Mouse (Mus musculus): ENCODE measurements around the gene Rps6kb2. TPM values are rescaled to one million over a fixed set of nuclear protein-coding genes. Genes with fewer than 3 reads are reported as not detected.

Rps6kb2 gene
- total RNA-seq, 2 experiments from 2014 or later, result 34.0 to 46.8 TPM

DNA sequence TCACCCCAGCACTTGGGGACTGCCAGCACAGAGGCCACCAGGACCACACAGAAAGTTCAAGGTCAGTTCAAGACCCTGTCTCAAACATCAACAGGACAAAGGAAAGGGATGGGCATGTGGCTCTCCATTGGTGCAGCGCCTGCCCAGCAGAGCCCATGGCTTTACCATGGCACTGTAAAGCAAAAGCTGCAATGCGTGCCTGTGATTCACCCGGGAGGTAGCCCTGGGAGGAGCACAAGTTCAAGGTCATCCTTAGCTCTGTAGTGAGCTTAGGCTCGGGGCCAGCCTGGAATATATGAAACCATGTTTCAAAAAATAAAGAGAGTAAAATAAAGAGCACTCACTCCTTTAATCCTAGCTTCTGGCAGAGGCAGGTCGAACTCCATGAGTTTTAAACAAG, 11.3 kb downstream of the Rps6kb2 start:
- Histone ChIP-seq H3K27ac (no peak overlapping the region), H3K4me3 (no peak overlapping the region)
- intact Hi-C loops (cut with DNase I), result no loop called here
- no peak for TF ChIP-seq CTCF (IDR thresholded peaks at IDR 0.05)
- DNase-seq (ENCODE audit: extremely low spot score in 1 of 2, low spot score in 2 of 2), result no peak

DNA sequence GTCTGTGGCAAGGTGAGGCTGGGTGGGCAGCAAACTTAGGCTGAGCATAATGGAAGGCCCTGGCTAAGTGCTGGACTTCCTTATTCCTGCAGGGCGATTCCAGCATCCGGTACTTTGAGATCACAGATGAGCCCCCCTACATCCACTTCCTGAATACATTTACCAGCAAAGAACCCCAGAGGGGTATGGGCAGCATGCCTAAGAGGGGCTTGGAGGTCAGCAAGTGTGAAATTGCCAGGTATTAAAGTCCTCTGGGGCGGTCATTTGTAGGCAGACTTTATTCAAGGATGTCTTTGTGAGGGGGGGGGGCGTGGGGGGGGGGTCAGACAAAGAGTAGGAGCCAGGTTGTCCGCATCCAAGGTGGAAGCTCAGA, 11.7 kb downstream of the Rps6kb2 start:
- no peak for DNase-seq (ENCODE audit: extremely low spot score in 1 of 2, low spot score in 2 of 2)
- TF ChIP-seq CTCF (IDR thresholded peaks at IDR 0.05), result no peak
- no peak overlapping the region for H3K27ac ChIP-seq
- intact Hi-C loops (cut with DNase I), result no loop called here
- H3K4me3 ChIP-seq, result no peak overlapping the region

DNA sequence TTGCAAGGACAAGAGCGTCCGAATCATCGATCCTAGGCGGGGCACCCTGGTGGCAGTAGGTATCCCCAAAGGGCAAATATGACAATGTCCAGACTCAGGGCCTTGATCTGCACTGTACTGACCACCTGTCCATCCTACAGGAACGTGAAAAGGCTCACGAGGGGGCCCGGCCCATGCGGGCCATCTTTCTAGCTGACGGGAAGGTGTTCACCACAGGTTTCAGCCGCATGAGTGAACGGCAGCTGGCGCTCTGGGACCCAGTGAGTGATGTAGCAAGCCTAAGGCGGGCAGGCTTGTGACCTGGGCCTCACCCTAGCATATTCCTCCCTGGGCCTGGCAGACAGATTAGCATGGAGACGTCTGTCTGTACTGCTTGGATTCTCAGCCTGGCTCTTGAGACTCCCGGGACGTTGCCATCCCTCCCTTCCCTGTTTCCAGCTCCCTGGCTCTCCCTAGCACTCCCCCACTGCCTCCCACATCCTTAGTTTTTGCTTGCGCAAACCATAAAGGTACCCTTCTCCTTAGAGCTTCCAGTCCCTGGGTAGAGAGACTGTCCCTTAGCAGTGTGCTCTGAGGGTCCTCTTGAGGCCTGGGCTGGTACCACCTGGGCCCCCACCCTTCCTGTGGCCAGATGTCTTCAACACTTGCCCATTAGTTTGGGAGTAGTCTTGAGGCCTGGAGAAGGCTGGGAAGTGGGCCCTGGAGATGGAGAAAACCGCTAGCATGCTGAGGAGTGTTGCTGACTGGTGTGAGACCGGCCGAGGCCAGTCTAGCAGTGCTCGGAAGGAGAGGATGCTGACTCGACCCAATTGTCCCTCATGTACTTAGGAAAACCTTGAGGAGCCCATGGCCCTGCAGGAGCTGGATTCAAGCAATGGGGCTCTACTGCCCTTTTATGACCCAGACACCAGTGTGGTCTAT, 12.3 kb downstream of the Rps6kb2 start:
- intact Hi-C loops (cut with DNase I), result no loop called here
- Histone ChIP-seq H3K27ac (no peak overlapping the region), H3K4me3 (no peak overlapping the region)
- DNase-seq (ENCODE audit: extremely low spot score in 1 of 2, low spot score in 2 of 2), result no peak
- TF ChIP-seq CTCF (IDR thresholded peaks at IDR 0.05), result no peak

DNA sequence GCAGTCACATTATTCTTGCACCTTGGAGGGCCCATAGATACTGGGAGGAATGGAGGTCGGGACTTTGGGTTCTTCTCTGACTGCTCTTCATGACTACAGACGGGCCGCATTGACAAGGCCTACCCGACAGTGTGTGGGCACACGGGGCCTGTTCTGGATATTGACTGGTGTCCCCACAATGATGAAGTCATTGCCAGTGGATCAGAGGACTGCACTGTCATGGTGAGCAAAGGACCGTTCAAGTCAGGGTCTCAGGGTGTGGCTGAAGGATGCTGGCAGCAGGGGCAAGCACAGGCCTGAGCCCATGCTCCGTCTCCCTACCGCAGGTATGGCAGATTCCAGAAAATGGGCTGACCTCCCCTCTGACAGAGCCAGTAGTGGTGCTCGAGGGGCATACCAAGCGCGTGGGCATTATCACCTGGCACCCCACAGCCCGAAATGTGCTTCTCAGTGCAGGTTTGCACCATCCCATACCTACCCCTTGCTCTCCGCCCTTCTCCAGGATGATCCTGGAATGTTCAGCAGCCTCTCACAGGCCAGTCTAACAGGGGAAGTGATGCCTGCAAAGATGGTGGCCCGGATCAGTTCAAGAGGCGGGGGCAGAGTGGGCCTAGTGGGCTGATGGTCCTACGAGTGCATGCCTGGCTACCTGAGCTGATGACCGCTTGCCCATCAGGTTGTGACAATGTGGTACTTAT, 13.2 kb downstream of the Rps6kb2 start:
- no peak for DNase-seq (ENCODE audit: extremely low spot score in 1 of 2, low spot score in 2 of 2)
- Histone ChIP-seq H3K4me3 (peak overlapping the region; percentile 60; the same call in 1 of the 2 replicates), H3K27ac (no peak overlapping the region)
- TF ChIP-seq CTCF (IDR thresholded peaks at IDR 0.05), result no peak
- intact Hi-C loops (cut with DNase I), result no loop called here

DNA sequence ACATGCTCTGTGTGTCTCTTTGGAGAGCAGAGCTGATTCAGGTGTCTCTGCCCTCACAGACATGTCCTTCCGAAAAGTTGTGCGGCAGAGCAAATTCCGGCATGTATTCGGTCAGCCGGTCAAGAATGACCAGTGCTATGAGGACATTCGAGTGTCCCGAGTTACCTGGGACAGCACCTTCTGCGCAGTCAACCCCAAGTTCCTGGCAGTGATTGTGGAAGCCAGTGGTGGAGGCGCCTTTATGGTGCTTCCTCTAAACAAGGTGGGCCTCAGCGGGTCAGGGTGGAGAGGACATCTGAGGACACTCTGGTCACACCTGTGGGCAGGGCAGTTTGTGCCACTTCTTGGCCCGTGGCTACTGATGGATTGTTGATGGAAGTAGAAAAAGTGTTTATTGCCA, 13.9 kb downstream of the Rps6kb2 start:
- DNase-seq (ENCODE audit: extremely low spot score in 1 of 2, low spot score in 2 of 2), result no peak
- H3K4me3 ChIP-seq, result peak overlapping the region; percentile 60

DNA sequence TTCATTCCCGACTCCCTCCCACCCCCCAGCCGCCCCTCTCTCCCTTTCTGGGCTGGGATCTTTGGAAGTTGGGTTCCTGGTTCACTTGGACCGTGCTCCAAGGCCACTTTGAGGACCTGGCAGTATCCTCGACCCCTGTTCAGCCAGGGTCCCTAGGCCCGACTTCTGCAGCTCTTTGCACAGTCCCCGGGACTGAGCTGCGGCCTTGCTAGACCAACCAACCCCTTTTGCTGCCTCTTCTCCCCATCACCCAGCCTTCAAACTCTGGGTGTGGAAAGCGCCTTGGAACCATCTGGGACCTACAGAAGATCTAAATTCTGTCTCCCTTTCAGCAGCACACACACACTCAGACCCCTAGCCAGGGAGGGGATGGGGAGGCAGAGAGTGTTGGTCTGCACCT, 14.3 kb downstream of the Rps6kb2 start:
- intact Hi-C loops (cut with DNase I), result no loop called here
- no peak for DNase-seq (ENCODE audit: extremely low spot score in 1 of 2, low spot score in 2 of 2)
- peak overlapping the region; percentile 89 for H3K27ac ChIP-seq
- peak overlapping the region; percentile 60 for H3K4me3 ChIP-seq
- no peak for TF ChIP-seq CTCF (IDR thresholded peaks at IDR 0.05)

More for the DNA sequence above, 13.9 kb downstream of the Rps6kb2 start:
- intact Hi-C loops (cut with DNase I), result no loop called here
- TF ChIP-seq CTCF (IDR thresholded peaks at IDR 0.05), result no peak
- H3K27ac ChIP-seq, result peak overlapping the region; percentile 89; the same call in 1 of the 2 replicates

DNA sequence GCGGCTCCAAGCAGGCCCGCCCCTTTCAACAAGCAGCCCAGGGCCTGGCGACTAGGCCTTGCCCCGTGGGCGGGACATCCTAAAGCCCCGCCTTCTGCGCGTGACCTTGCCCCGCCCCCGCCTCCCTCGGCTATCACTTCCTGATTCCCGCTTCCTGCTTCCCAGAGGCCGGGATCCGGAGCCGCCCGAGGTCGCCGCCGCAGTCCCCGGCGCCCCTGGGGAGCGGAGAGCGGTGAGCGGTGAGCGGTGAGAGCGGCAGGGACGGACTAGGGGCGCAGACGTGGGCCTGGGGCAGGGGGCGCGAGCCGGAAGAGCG, 14.7 kb downstream of the Rps6kb2 start, which contains the start of gene Coro1b:
Coro1b (plus strand) TSS at position 129 of the 316 bp plus-strand sequence.
- Histone ChIP-seq H3K4me3 (peak within 1 kb of the TSS; percentile 60), H3K27ac (peak within 1 kb of the TSS; percentile 89)
- no peak for TF ChIP-seq CTCF (IDR thresholded peaks at IDR 0.05)
- intact Hi-C loops (cut with DNase I), result no loop called here
- peak; percentile 94 to 95 for DNase-seq (ENCODE audit: extremely low spot score in 1 of 2, low spot score in 2 of 2)

DNA sequence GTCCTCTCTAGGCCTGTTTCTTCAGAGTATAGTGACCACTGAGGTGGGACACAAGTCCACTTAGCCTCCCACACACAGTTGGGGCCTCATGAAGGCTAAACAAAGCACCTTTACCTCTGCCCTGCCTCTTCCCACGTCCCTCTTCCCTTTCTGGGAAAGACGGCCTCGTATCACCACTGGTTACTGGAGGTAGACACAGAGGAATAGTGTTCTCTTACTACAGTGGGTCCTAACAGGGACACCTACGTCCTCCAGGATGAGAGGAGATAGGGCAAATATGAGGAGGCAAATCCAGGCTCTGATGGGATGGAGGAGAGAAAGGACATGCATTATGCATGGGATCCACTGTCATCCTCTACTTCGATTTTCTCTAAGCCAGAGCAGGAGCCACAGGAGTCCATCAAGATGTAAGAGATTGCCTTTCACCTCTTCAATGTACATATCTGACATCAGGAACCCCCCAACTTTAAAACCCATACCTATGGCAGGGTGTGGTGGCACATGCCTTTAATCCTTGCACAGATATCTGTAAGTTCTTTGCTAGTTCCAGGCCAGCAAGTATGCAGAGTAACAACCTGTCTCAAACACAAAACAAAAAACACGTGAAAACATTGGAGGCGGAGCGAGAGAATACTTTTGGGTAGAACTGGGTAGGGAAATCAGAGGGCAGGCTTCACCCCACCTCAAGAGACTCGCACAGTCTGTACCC, 15.2 kb downstream of the Rps6kb2 start:
- intact Hi-C loops (cut with DNase I), result no loop called here
- TF ChIP-seq CTCF (IDR thresholded peaks at IDR 0.05), result no peak
- no peak for DNase-seq (ENCODE audit: extremely low spot score in 1 of 2, low spot score in 2 of 2)
- peak overlapping the region; percentile 60 for H3K4me3 ChIP-seq
- peak overlapping the region; percentile 89 for H3K27ac ChIP-seq

DNA sequence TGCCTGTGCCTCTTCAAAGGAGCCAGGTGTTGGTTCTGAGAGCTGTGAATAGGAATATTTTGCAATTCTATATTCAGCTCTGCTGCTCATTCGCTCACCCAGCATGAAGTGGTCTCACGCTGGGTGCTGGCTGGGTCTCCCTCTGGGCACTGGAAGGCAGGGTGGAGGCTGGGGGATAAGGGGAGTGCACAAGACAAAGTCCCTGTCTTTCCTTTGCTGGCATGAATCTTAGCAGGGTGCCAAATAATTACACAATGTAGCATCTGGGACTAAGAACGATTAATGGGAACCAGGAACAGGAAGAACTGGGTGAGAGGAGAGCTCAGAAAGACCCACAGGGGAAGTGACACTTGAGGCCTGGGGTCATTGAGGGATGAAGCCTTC, 16.1 kb downstream of the Rps6kb2 start:
- TF ChIP-seq CTCF (IDR thresholded peaks at IDR 0.05), result no peak
- intact Hi-C loops (cut with DNase I), result no loop called here
- H3K27ac ChIP-seq, result no peak overlapping the region
- DNase-seq (ENCODE audit: extremely low spot score in 1 of 2, low spot score in 2 of 2), result no peak
- no peak overlapping the region for H3K4me3 ChIP-seq

DNA sequence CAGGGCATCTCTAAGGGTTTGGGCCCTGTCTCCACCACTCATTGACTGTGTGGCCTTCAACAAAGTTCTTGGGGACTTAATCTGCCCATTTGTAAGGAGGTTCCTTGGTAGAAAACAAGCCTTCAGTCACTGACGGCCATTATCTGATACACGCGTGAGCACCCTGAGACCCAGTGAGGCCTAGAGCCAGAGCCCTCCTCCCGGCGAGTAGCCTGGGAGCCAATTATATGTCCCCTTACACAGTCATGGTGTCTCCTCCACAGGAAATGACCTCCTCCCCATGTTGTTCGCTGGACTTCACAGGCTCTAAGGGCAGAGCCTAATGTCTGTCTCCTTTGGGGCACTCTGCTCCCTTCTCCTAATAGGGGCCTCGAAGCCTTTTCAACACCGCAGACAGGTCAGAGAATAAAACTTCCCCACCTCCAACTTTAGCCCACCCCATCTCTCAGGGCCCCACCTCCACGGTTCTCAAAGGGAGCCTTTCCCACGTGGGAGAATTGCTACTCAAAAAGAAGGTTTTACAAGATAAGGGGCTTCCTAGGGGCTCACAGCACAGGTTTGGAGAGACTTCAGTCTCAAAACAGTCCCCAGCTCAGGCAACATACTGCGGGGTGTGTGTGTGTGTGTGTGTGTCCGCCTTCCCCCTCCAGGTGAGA, 16.7 kb downstream of the Rps6kb2 start:
- Histone ChIP-seq H3K4me3 (no peak overlapping the region), H3K27ac (no peak overlapping the region)
- no peak for TF ChIP-seq CTCF (IDR thresholded peaks at IDR 0.05)
- intact Hi-C loops (cut with DNase I), result no loop called here
- no peak for DNase-seq (ENCODE audit: extremely low spot score in 1 of 2, low spot score in 2 of 2)

DNA sequence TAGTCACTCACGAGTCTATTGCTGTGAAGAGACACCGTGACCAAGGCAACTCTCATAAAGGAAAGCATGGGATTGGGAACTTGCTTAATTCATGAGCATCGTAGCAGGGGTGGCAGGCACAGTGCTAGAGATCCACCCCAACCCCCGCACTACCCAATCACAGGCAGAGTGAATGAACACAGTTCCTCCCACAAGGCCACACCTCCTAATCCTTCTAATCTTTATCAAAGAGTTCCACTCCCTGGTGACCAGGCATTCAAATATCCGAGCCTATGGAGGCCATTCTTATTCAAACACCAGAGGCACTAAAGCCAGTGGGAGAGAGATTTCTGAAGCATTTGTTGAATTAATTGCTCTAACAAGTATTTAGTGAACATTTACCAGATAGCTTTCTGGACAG, 17.2 kb downstream of the Rps6kb2 start:
- no peak overlapping the region for H3K4me3 ChIP-seq
- TF ChIP-seq CTCF (IDR thresholded peaks at IDR 0.05), result no peak
- DNase-seq (ENCODE audit: extremely low spot score in 1 of 2, low spot score in 2 of 2), result no peak
- intact Hi-C loops (cut with DNase I), result no loop called here
- H3K27ac ChIP-seq, result no peak overlapping the region

Measured in left cerebral cortex, adult 2 months (tissue).